Mouse (Mus musculus): Measurements from ENCODE around the gene Krtap31-2. TPM values are rescaled to one million over a fixed set of nuclear protein-coding genes. Genes with fewer than 3 reads are reported as not detected.

Krtap31-2 gene
- total RNA-seq (2012; rRNA removed) (not detected in 2 replicates), polyA plus RNA-seq (2012; ENCODE audit: insufficient read depth in 1 of 2, insufficient read length in 2 of 2, low read depth in 1 of 2, low replicate concordance in 2 of 2, missing spikeins in 1 of 2) (not detected)

- no peak for DNase-seq (ENCODE audit: low read depth, low spot score)
- no peaks in the 10 kb centered on the region for H3K36me3 ChIP-seq (ENCODE audit: control insufficient read depth in 1 of 2, insufficient read depth in 2 of 2, low read length in 2 of 2)
- H3K4me3 ChIP-seq (ENCODE audit: control insufficient read depth in 1 of 2, insufficient read depth in 1 of 2, low read depth in 2 of 2, low read length in 2 of 2) = no peak within 1 kb of the TSS
- no peaks in the 10 kb centered on the region for H3K4me1 ChIP-seq (ENCODE audit: control insufficient read depth in 1 of 2, insufficient read depth in 2 of 2, low read length in 2 of 2)
- no peaks in the 10 kb centered on the region for H3K79me2 ChIP-seq (ENCODE audit: control insufficient read depth, insufficient read depth, low read length, poor library complexity)
- no peak for TF ChIP-seq MAX (IDR thresholded peaks at IDR 0.05; ENCODE audit: low read length)
- TF ChIP-seq HCFC1 (IDR thresholded peaks at IDR 0.05; ENCODE audit: low read depth, low read length) = no peak
- TF ChIP-seq POLR2AphosphoS5 (IDR thresholded peaks at IDR 0.05; ENCODE audit: borderline replicate concordance, low read depth, low read length) = no peak
- TF ChIP-seq UBTF (IDR thresholded peaks at IDR 0.05; ENCODE audit: borderline replicate concordance, insufficient read depth, low read depth, low read length) = no peak
- TF ChIP-seq JUND (IDR thresholded peaks at IDR 0.05; ENCODE audit: low read depth, low read length) = no peak
- no peak for TF ChIP-seq SMC3 (IDR thresholded peaks at IDR 0.05; ENCODE audit: low read depth, low read length)
- no peak for TF ChIP-seq POLR2AphosphoS2 (IDR thresholded peaks at IDR 0.05; ENCODE audit: low read length)
- no peak within 1 kb of the TSS for H3K27ac ChIP-seq (ENCODE audit: control insufficient read depth, low read depth, low read length)
- no peak within 1 kb of the TSS for H3K9ac ChIP-seq (ENCODE audit: control insufficient read depth, low read depth, low read length, poor library complexity, severe bottlenecking)
- no peaks in the 10 kb centered on the region for H3K27me3 ChIP-seq (ENCODE audit: control insufficient read depth in 1 of 2, insufficient read depth in 2 of 2, low read length in 2 of 2)
- no peaks in the 10 kb centered on the region for H3K9me3 ChIP-seq (replicated peaks; ENCODE audit: insufficient read depth, low read length)
Measured at GRCm38 (mm10) chr11:99935991-99936390, at the start of gene Krtap31-2. Krtap31-2 (plus strand) TSS chr11:99936291.

GRCm38 (mm10) chr11:99907620-99908019 lies 28.5 kb upstream of the Krtap31-2 start, which contains the start of gene Krtap31-1:
Krtap31-1 (plus strand) TSS chr11:99907920.
- Histone ChIP-seq H3K9ac (ENCODE audit: control insufficient read depth, low read depth, low read length, poor library complexity, severe bottlenecking) (no peak within 1 kb of the TSS), H3K79me2 (ENCODE audit: control insufficient read depth, insufficient read depth, low read length, poor library complexity) (no peaks in the 10 kb centered on the region), H3K9me3 (replicated peaks; ENCODE audit: insufficient read depth, low read length) (no peaks in the 10 kb centered on the region), H3K4me3 (ENCODE audit: control insufficient read depth in 1 of 2, insufficient read depth in 1 of 2, low read depth in 2 of 2, low read length in 2 of 2) (no peak within 1 kb of the TSS), H3K27ac (ENCODE audit: control insufficient read depth, low read depth, low read length) (no peak within 1 kb of the TSS), H3K27me3 (ENCODE audit: control insufficient read depth in 1 of 2, insufficient read depth in 2 of 2, low read length in 2 of 2) (no peaks in the 10 kb centered on the region), H3K36me3 (ENCODE audit: control insufficient read depth in 1 of 2, insufficient read depth in 2 of 2, low read length in 2 of 2) (no peaks in the 10 kb centered on the region), H3K4me1 (ENCODE audit: control insufficient read depth in 1 of 2, insufficient read depth in 2 of 2, low read length in 2 of 2) (no peaks in the 10 kb centered on the region)
- no peak for DNase-seq (ENCODE audit: low read depth, low spot score)
- TF ChIP-seq KAT2A (conservative IDR thresholded peaks at IDR 0.05; ENCODE audit: low read depth, low read length) = no peak
- no peak for TF ChIP-seq NRF1 (IDR thresholded peaks at IDR 0.05; ENCODE audit: insufficient read depth, low read depth, low read length, poor library complexity, severe bottlenecking)
- no peak for TF ChIP-seq MAFK (IDR thresholded peaks at IDR 0.05; ENCODE audit: borderline replicate concordance, low read depth, low read length)
- TF ChIP-seq UBTF (IDR thresholded peaks at IDR 0.05; ENCODE audit: borderline replicate concordance, insufficient read depth, low read depth, low read length) = no peak

- Histone ChIP-seq H3K9me3 (replicated peaks; ENCODE audit: insufficient read depth, low read length) (no peaks in the 10 kb centered on the region), H3K27me3 (ENCODE audit: control insufficient read depth in 1 of 2, insufficient read depth in 2 of 2, low read length in 2 of 2) (no peaks in the 10 kb centered on the region), H3K27ac (ENCODE audit: control insufficient read depth, low read depth, low read length) (no peak within 1 kb of the TSS), H3K79me2 (ENCODE audit: control insufficient read depth, insufficient read depth, low read length, poor library complexity) (no peaks in the 10 kb centered on the region), H3K4me3 (ENCODE audit: control insufficient read depth in 1 of 2, insufficient read depth in 1 of 2, low read depth in 2 of 2, low read length in 2 of 2) (no peak within 1 kb of the TSS), H3K9ac (ENCODE audit: control insufficient read depth, low read depth, low read length, poor library complexity, severe bottlenecking) (no peak within 1 kb of the TSS), H3K4me1 (ENCODE audit: control insufficient read depth in 1 of 2, insufficient read depth in 2 of 2, low read length in 2 of 2) (no peaks in the 10 kb centered on the region), H3K36me3 (ENCODE audit: control insufficient read depth in 1 of 2, insufficient read depth in 2 of 2, low read length in 2 of 2) (no peaks in the 10 kb centered on the region)
- DNase-seq (ENCODE audit: low read depth, low spot score) = no peak
- TF ChIP-seq EP300 (IDR thresholded peaks at IDR 0.05; ENCODE audit: low read depth in 1 of 2, low read length in 2 of 2) (no peak), USF2 (IDR thresholded peaks at IDR 0.05; ENCODE audit: borderline replicate concordance in 1 of 2, insufficient read depth in 1 of 2, low read depth in 1 of 2, low read length in 2 of 2) (no peak), POLR2AphosphoS2 (IDR thresholded peaks at IDR 0.05; ENCODE audit: low read length) (no peak)
Measured at GRCm38 (mm10) chr11:99914451-99914850, 21.6 kb upstream of the Krtap31-2 start, which contains the start of gene Gm11565. Gm11565 (plus strand) TSS chr11:99914751.
